Mouse (Mus musculus): Measurements from ENCODE around the gene Rec8. TPM values are rescaled to one million over a fixed set of nuclear protein-coding genes. Genes with fewer than 3 reads are reported as not detected.
A peak's percentile ranks its signal among the peaks of the same experiment; 100 is the strongest.

The Rec8 gene
- polyA plus RNA-seq, 1 experiment from 2014 or later: 2.6 TPM

- ATAC-seq (ENCODE audit: low FRiP score, low TSS enrichment) (peak; percentile 6; the same call in 1 of the 2 replicates), DNase-seq (no peak)
- H3K4me1 ChIP-seq (ENCODE audit: control insufficient read depth, insufficient read depth, low read length): peaks cover 7% of the 10 kb centered on the region; the same call in 1 of the 2 replicates
- peak overlapping the region; percentile 64 for H3K4me3 ChIP-seq (replicated peaks; ENCODE audit: low read depth, low read length)
- 45% methylated on average over 2 of the region's 2 CpGs for WGBS
- no peaks in the 10 kb centered on the region for H3K27me3 ChIP-seq (ENCODE audit: control insufficient read depth, insufficient read depth, low read length)
- H3K9ac ChIP-seq (replicated peaks; ENCODE audit: low read length): no peak overlapping the region
- H3K4me2 ChIP-seq (ENCODE audit: low read length): peak overlapping the region; percentile 57
- no peaks in the 10 kb centered on the region for H3K9me3 ChIP-seq (ENCODE audit: control insufficient read depth, low read length)
- H3K27ac ChIP-seq (replicated peaks; ENCODE audit: low read depth, low read length): no peak overlapping the region
- H3K36me3 ChIP-seq (ENCODE audit: control insufficient read depth, insufficient read depth, low read length): peaks cover 39% of the 10 kb centered on the region
These were observed 42.8 kb downstream of the Rec8 start for GRCm38 (mm10) chr14:55660636-55661035.

DNA sequence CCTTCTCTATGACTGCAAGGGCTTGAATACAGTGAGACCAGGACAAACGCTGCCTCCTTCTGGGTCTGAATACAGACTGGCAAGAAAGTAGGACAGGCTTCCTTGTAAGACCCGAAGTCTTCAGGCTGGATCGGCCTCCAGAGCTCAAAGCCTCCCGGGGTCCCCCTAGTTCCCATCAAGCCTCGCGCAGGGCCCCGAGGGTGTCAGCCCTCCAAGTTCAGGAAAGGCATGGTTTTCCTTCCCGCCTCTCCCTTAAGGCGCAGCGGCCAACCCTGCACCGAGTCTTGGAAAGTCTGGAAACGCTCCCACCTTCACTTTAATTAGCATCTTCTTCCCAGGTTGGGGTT lies 53.6 kb downstream of the Rec8 start:
- under 1% methylated on average over 12 of the region's 12 CpGs for WGBS
- Histone ChIP-seq H3K27me3 (ENCODE audit: control insufficient read depth, insufficient read depth, low read length) (no peaks in the 10 kb centered on the region), H3K27ac (replicated peaks; ENCODE audit: low read depth, low read length) (peak overlapping the region; percentile 86), H3K4me2 (ENCODE audit: low read length) (peak overlapping the region; percentile 97), H3K9me3 (ENCODE audit: control insufficient read depth, low read length) (no peaks in the 10 kb centered on the region), H3K36me3 (ENCODE audit: control insufficient read depth, insufficient read depth, low read length) (peaks cover 20% of the 10 kb centered on the region), H3K9ac (replicated peaks; ENCODE audit: low read length) (peak overlapping the region; percentile 70), H3K4me3 (replicated peaks; ENCODE audit: low read depth, low read length) (peak overlapping the region; percentile 51), H3K4me1 (ENCODE audit: control insufficient read depth, insufficient read depth, low read length) (peaks cover 14% of the 10 kb centered on the region)
- DNase-seq (no peak), ATAC-seq (ENCODE audit: low FRiP score, low TSS enrichment) (peak; percentile 52; the same call in 1 of the 2 replicates)

DNA sequence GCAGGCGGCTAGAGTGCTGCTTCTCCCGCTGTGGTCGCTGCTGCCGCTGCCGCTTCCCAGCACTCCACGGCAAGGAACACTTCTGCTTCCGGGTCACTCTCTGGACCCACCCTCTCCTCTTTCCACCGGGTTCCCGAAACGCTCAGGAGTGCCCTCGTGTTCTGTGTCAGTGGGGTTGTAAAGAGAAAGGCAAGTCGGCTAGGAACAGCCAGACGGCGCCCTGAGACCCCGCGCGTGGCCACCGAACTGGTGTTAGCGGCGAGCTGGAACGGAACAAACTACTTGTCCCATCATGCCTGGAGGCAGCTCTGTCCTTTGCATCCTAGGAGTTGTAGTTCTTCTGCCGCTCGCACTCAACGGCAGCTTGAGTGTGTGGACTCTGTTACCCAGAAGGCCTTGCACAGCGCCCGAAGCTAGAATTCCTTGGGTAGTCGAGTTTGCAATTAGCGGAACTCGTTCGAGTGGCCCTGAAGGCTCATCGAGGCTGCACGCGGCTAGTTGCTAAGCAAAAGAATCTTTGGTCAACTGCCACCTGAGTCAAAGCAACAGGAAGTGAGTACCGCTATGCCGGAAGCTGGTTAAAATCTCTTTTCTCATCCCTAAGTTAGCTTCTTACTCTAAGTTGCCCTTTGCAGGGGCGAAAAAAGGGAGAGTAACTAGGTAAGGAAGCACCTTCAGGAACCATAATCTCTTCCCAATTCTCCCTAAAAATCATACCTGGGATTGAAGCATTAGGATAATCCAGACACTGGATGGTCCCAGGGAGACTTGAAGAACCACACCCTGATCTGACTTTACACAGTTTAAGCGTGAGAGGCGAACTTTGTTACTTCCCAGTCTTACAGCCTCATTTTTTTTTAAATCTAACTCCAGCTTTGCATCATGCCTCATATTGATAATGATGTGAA lies 54.2 kb downstream of the Rec8 start, which contains the start of the genes Gmpr2 and Nedd8:
Gene Gmpr2 (plus strand): TSS at position 109 of the 908 bp plus-strand sequence.
Gene Nedd8 (minus strand): TSS at position 292 of the 908 bp plus-strand sequence.
- Histone ChIP-seq H3K4me3 (replicated peaks; ENCODE audit: low read depth, low read length) (peak within 1 kb of the TSS; percentile 51), H3K9ac (replicated peaks; ENCODE audit: low read length) (peak within 1 kb of the TSS; percentile 70), H3K36me3 (ENCODE audit: control insufficient read depth, insufficient read depth, low read length) (peaks cover 21% of the 10 kb centered on the region), H3K4me2 (ENCODE audit: low read length) (peak within 1 kb of the TSS; percentile 97), H3K27me3 (ENCODE audit: control insufficient read depth, insufficient read depth, low read length) (no peaks in the 10 kb centered on the region), H3K9me3 (ENCODE audit: control insufficient read depth, low read length) (no peaks in the 10 kb centered on the region), H3K27ac (replicated peaks; ENCODE audit: low read depth, low read length) (peak within 1 kb of the TSS; percentile 86), H3K4me1 (ENCODE audit: control insufficient read depth, insufficient read depth, low read length) (peaks cover 14% of the 10 kb centered on the region)
- ATAC-seq (ENCODE audit: low FRiP score, low TSS enrichment) (peak; percentile 97), DNase-seq (peak; percentile 96)
- 1% methylated on average over 38 of the region's 38 CpGs for WGBS

DNA sequence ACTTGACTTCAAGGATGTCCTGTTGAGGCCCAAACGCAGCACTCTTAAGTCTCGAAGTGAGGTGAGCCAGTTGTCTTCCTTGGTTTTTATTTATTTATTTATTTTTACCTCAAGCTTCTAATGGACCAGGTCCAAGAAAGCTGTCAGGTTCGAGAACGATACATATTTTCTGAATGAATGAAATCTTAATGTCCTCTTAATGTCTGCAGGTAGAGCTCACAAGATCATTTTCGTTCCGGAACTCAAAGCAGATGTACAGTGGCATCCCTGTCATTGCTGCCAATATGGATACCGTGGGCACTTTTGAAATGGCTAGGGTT lies 54.9 kb downstream of the Rec8 start:
- 84% methylated on average over 7 of the region's 7 CpGs for WGBS
- no peaks in the 10 kb centered on the region for H3K9me3 ChIP-seq (ENCODE audit: control insufficient read depth, low read length)
- peaks cover 14% of the 10 kb centered on the region for H3K4me1 ChIP-seq (ENCODE audit: control insufficient read depth, insufficient read depth, low read length)
- peaks cover 27% of the 10 kb centered on the region for H3K36me3 ChIP-seq (ENCODE audit: control insufficient read depth, insufficient read depth, low read length)
- ATAC-seq (ENCODE audit: low FRiP score, low TSS enrichment) (no peak), DNase-seq (no peak)
- peak overlapping the region; percentile 51 for H3K4me3 ChIP-seq (replicated peaks; ENCODE audit: low read depth, low read length)
- H3K27me3 ChIP-seq (ENCODE audit: control insufficient read depth, insufficient read depth, low read length): no peaks in the 10 kb centered on the region
- peak overlapping the region; percentile 97 for H3K4me2 ChIP-seq (ENCODE audit: low read length)
- peak overlapping the region; percentile 34; the same call in 1 of the 2 replicates for H3K9ac ChIP-seq (replicated peaks; ENCODE audit: low read length)
- no peak overlapping the region for H3K27ac ChIP-seq (replicated peaks; ENCODE audit: low read depth, low read length)

Other genes with a start within 250 kb of the Rec8 start
- gene Dhrs4, start 139.3 kb upstream of the Rec8 start, polyA plus RNA-seq (2014; fragmentation: Nextera tagmentation; extraction: Ambion mirVana): 11.5 and 13.3 TPM in 2 replicates
- gene Carmil3, start 127.4 kb upstream of the Rec8 start, polyA plus RNA-seq (2014; fragmentation: Nextera tagmentation; extraction: Ambion mirVana): 34.7 and 34.8 TPM in 2 replicates
- 0.74 and 1.4 TPM in 2 replicates for gene Cpne6, start 107.6 kb upstream of the Rec8 start, polyA plus RNA-seq (2014; fragmentation: Nextera tagmentation; extraction: Ambion mirVana)
- gene Nrl, start 93.1 kb upstream of the Rec8 start, polyA plus RNA-seq (2014; fragmentation: Nextera tagmentation; extraction: Ambion mirVana): 0.24 TPM in 1 of 2 replicates, not detected in the other
- 15.8 and 16.2 TPM in 2 replicates for gene Pck2, start 77.8 kb upstream of the Rec8 start, polyA plus RNA-seq (2014; fragmentation: Nextera tagmentation; extraction: Ambion mirVana)
- gene Dcaf11, start 58.0 kb upstream of the Rec8 start, polyA plus RNA-seq (2014; fragmentation: Nextera tagmentation; extraction: Ambion mirVana): 133 and 134 TPM in 2 replicates
- gene A730061H03Rik, start 57.6 kb upstream of the Rec8 start, polyA plus RNA-seq (2014; fragmentation: Nextera tagmentation; extraction: Ambion mirVana): 1.7 and 2.1 TPM in 2 replicates
- not detected in 2 replicates for gene Fitm1, start 42.4 kb upstream of the Rec8 start, polyA plus RNA-seq (2014; fragmentation: Nextera tagmentation; extraction: Ambion mirVana)
- gene Psme1, start 39.9 kb upstream of the Rec8 start, polyA plus RNA-seq (2014; fragmentation: Nextera tagmentation; extraction: Ambion mirVana): 189 and 217 TPM in 2 replicates
- gene Emc9, start 32.7 kb upstream of the Rec8 start, polyA plus RNA-seq (2014; fragmentation: Nextera tagmentation; extraction: Ambion mirVana): 17.3 and 32.8 TPM in 2 replicates
- gene Psme2, start 26.9 kb upstream of the Rec8 start, polyA plus RNA-seq (2014; fragmentation: Nextera tagmentation; extraction: Ambion mirVana): 165 and 182 TPM in 2 replicates
- gene Rnf31, start 26.3 kb upstream of the Rec8 start, polyA plus RNA-seq (2014; fragmentation: Nextera tagmentation; extraction: Ambion mirVana): 15.6 and 17.1 TPM in 2 replicates
- gene Irf9, start 14.5 kb upstream of the Rec8 start, polyA plus RNA-seq (2014; fragmentation: Nextera tagmentation; extraction: Ambion mirVana): 7.2 and 11.5 TPM in 2 replicates
- gene Ipo4, start 17.9 kb downstream of the Rec8 start, polyA plus RNA-seq (2014; fragmentation: Nextera tagmentation; extraction: Ambion mirVana): 107 and 111 TPM in 2 replicates
- gene Gm49378, start 19.9 kb downstream of the Rec8 start, polyA plus RNA-seq (2014; fragmentation: Nextera tagmentation; extraction: Ambion mirVana): 2.6 and 4.1 TPM in 2 replicates
- gene Tm9sf1, start 25.8 kb downstream of the Rec8 start, polyA plus RNA-seq (2014; fragmentation: Nextera tagmentation; extraction: Ambion mirVana): 44.7 and 53.8 TPM in 2 replicates
- 0.35 and 0.47 TPM in 2 replicates for gene Tssk4, start 32.1 kb downstream of the Rec8 start, polyA plus RNA-seq (2014; fragmentation: Nextera tagmentation; extraction: Ambion mirVana)
- 74.8 and 78.9 TPM in 2 replicates for gene Mdp1, start 42.5 kb downstream of the Rec8 start, polyA plus RNA-seq (2014; fragmentation: Nextera tagmentation; extraction: Ambion mirVana)
- 41.0 and 42.3 TPM in 2 replicates for gene Gmpr2, start 53.9 kb downstream of the Rec8 start, polyA plus RNA-seq (2014; fragmentation: Nextera tagmentation; extraction: Ambion mirVana)
- gene Nedd8, start 54.1 kb downstream of the Rec8 start, polyA plus RNA-seq (2014; fragmentation: Nextera tagmentation; extraction: Ambion mirVana): 529 and 660 TPM in 2 replicates
- gene Tinf2, start 63.8 kb downstream of the Rec8 start, polyA plus RNA-seq (2014; fragmentation: Nextera tagmentation; extraction: Ambion mirVana): 23.4 and 26.9 TPM in 2 replicates
- gene Tgm1, start 95.9 kb downstream of the Rec8 start, polyA plus RNA-seq (2014; fragmentation: Nextera tagmentation; extraction: Ambion mirVana): 0.14 and 0.36 TPM in 2 replicates
- gene Rabggta, start 104.2 kb downstream of the Rec8 start, polyA plus RNA-seq (2014; fragmentation: Nextera tagmentation; extraction: Ambion mirVana): 39.4 and 48.5 TPM in 2 replicates
- gene Dhrs1, start 127.7 kb downstream of the Rec8 start, polyA plus RNA-seq (2014; fragmentation: Nextera tagmentation; extraction: Ambion mirVana): 60.1 and 65.1 TPM in 2 replicates
- gene Nop9, start 127.7 kb downstream of the Rec8 start, polyA plus RNA-seq (2014; fragmentation: Nextera tagmentation; extraction: Ambion mirVana): 25.0 and 31.2 TPM in 2 replicates
- gene Cideb, start 140.4 kb downstream of the Rec8 start, polyA plus RNA-seq (2014; fragmentation: Nextera tagmentation; extraction: Ambion mirVana): 0.18 and 0.19 TPM in 2 replicates
- 0.32 and 0.69 TPM in 2 replicates for gene Ltb4r2, start 143.4 kb downstream of the Rec8 start, polyA plus RNA-seq (2014; fragmentation: Nextera tagmentation; extraction: Ambion mirVana)
- gene Ltb4r1, start 147.9 kb downstream of the Rec8 start, polyA plus RNA-seq (2014; fragmentation: Nextera tagmentation; extraction: Ambion mirVana): 0.77 TPM in 1 of 2 replicates, not detected in the other
- 2.4 and 3.2 TPM in 2 replicates for gene Adcy4, start 166.1 kb downstream of the Rec8 start, polyA plus RNA-seq (2014; fragmentation: Nextera tagmentation; extraction: Ambion mirVana)
- 0.77 and 1.8 TPM in 2 replicates for gene Ripk3, start 170.8 kb downstream of the Rec8 start, polyA plus RNA-seq (2014; fragmentation: Nextera tagmentation; extraction: Ambion mirVana)
- 6.2 and 8.7 TPM in 2 replicates for gene Nfatc4, start 205.1 kb downstream of the Rec8 start, polyA plus RNA-seq (2014; fragmentation: Nextera tagmentation; extraction: Ambion mirVana)
- gene Nynrin, start 236.0 kb downstream of the Rec8 start, polyA plus RNA-seq (2014; fragmentation: Nextera tagmentation; extraction: Ambion mirVana): 6.5 and 11.2 TPM in 2 replicates